Mouse (Mus musculus) olfactory bulb, adult 2 months (tissue): Measurements from ENCODE around the gene Plin5.

Experiments used
- CTCF ChIP-seq: fragments of 200-500 bp; IDR thresholded peaks from 2 replicates; pipeline ENCODE4 v1.5.1; 2012; ENCODE audit warnings: low read depth, mild to moderate bottlenecking, low read length, moderate library complexity; ENCODE audit not compliant: insufficient read depth
- POLR2A ChIP-seq: fragments of 200-500 bp; IDR thresholded peaks from 2 replicates; pipeline ENCODE4 v1.6.1; 2012; ENCODE audit warnings: mild to moderate bottlenecking, low read depth, low read length, moderate library complexity; ENCODE audit not compliant: insufficient read depth

- TF ChIP-seq POLR2A (no peak), CTCF (no peak)
Measured at GRCm38 (mm10) chr17:56098711-56099572, 18.5 kb downstream of the Plin5 start.
